Mouse (Mus musculus) stomach, postnatal 0 days (tissue): Measurements from ENCODE around the gene Mgat1.

Experiments used
- CTCF ChIP-seq: IDR thresholded peaks from 2 replicates; pipeline ENCODE4 v1.5.1; 2016; ENCODE audit warnings: antibody characterized with exemption, low read depth, mild to moderate bottlenecking, moderate library complexity
- EP300 ChIP-seq: optimal IDR thresholded peaks from 2 replicates; pipeline ENCODE3; 2016; ENCODE audit warnings: antibody characterized with exemption

DNA sequence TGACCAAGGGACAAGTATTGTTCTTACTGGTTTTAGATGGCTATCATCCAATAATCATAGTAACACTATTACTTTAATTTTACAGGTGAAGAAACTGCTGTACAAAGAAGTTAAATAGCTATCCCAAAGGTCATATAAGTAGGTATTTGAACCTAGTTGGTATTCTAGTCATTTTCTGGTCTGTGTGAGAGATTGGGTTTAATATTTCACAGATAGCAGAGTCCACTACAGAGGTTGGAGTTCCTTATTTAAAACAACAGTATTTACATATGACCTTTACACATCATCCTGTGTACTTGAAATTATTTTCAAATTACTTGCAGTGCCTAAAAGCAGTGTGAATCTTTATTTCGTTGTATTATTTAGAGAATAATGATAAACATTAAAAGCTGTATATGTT is 30.5 kb upstream of the Mgat1 start:
- TF ChIP-seq CTCF (no peak), EP300 (no peak)
